Mouse (Mus musculus) liver, adult 10 weeks (tissue): ENCODE measurements around the gene Pomgnt2. TPM values are rescaled to one million over a fixed set of nuclear protein-coding genes. Genes with fewer than 3 reads are reported as not detected.

Source experiments
- polyA plus RNA-seq: library from polyadenylated mRNA; stranded (reverse); fragments of 350-450 nt; fragmentation: Illumina TruSeq; extraction: RNeasy Lipid Tissue Mini Kit (QIAGEN cat#74804); gene quantifications from one replicate; pipeline ENCODE4 v1.2.3, GENCODE M21; 2014; ENCODE audit warnings: low read depth, low replicate concordance

The Pomgnt2 gene
- polyA plus RNA-seq = not detected

DNA sequence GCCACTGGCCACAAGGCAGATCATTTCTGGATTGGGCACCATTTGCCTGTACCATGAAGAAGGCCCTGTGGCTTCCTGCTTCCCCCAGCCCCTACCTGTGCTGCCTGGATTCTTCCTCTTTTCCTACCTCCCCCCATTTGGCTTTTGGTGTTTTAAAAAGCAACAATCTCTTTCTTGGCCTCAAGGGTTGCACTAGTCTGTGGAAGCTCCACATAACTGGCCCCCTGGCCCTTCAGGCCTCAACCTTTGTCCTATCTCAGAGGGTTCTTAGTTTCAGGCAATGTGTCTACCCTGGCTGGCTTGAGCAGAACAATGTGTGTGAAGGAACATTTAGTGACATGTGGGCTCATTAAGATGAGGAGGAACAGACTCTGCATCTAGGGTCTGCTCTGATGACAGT lies at the start of gene Pomgnt2:
Gene Pomgnt2 (minus strand): TSS at position 101 of the 400 bp plus-strand sequence.

DNA sequence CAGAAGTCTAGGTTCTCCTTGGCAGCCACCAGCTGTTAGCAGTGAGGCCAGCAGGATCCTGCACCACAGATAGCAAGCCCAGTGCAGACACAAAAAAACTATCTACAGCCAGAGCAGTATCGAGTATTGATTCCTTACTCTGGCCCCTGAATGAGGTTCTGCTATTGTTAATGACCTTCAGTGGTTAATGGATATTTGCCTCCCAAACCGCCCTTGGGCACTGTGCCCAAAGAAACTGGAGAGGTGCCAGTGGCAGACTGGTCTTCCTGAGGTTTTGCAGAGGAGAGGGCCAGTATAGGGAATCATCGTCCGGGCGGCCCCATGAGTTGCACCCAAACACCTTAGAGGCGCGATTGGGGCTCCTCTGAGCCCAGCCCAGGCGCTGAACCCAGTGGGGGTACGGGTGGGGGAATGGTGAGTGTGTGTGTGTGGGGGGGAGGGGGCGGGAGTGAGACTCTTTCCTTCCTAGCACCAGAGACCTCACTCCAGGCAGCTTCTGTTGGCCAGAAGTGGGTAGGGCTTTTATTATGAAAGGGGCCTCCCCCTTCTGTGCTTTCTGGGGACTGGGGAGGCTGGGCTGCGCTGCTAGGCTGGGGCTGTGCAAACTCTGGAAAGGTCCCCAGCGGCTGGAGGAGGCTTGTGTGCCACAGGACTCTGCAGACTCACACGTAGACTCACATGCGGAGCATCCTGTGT lies 46.3 kb downstream of the Pomgnt2 start, which contains the start of gene Fam198a:
Gene Fam198a (plus strand): TSS at position 571 of the 696 bp plus-strand sequence.

Other genes starting within 250 kb of the Pomgnt2 start
- not detected for gene Zfp651, start 237.8 kb downstream of the Pomgnt2 start, polyA plus RNA-seq
- not detected for gene Klhl40, start 219.5 kb downstream of the Pomgnt2 start, polyA plus RNA-seq
- not detected for gene Hhatl, start 204.6 kb downstream of the Pomgnt2 start, polyA plus RNA-seq
- gene Ccdc13, start 157.6 kb downstream of the Pomgnt2 start, polyA plus RNA-seq = not detected
- 68.1 TPM for gene Higd1a, start 138.7 kb downstream of the Pomgnt2 start, polyA plus RNA-seq
- gene Ackr2, start 98.8 kb downstream of the Pomgnt2 start, polyA plus RNA-seq = 1.2 TPM
- 22.0 TPM for gene Cyp8b1, start 80.8 kb downstream of the Pomgnt2 start, polyA plus RNA-seq
- 3.1 TPM for gene Fam198a, start 46.1 kb downstream of the Pomgnt2 start, polyA plus RNA-seq
- 39.6 TPM for gene Snrk, start 120.2 kb upstream of the Pomgnt2 start, polyA plus RNA-seq